Mouse (Mus musculus): ENCODE data around the gene Noxo1.

GRCm38 (mm10) chr17:24719494-24720222, 23.6 kb downstream of the Noxo1 start:
- no peak for TF ChIP-seq CTCF (IDR thresholded peaks at IDR 0.05; ENCODE audit: borderline replicate concordance, extremely low read depth, insufficient read depth, insufficient read length)
- TF ChIP-seq POLR2A (IDR thresholded peaks at IDR 0.05; ENCODE audit: borderline replicate concordance, extremely low read depth, insufficient read depth, insufficient read length, poor library complexity, severe bottlenecking): peak; percentile 85; the same call in 1 of the 2 replicates
